Mouse (Mus musculus) liver, postnatal 0 days (tissue): ENCODE results near the gene Acaca.

Experiments used
- CTCF ChIP-seq: sonication (generic); IDR thresholded peaks from 2 replicates; pipeline ENCODE4 v1.5.1; 2016; ENCODE audit warnings: antibody characterized with exemption, low read depth
- EP300 ChIP-seq: IDR thresholded peaks from 2 replicates; pipeline ENCODE4 v1.6.1; 2016; ENCODE audit warnings: antibody characterized with exemption, low read depth, mild to moderate bottlenecking

DNA sequence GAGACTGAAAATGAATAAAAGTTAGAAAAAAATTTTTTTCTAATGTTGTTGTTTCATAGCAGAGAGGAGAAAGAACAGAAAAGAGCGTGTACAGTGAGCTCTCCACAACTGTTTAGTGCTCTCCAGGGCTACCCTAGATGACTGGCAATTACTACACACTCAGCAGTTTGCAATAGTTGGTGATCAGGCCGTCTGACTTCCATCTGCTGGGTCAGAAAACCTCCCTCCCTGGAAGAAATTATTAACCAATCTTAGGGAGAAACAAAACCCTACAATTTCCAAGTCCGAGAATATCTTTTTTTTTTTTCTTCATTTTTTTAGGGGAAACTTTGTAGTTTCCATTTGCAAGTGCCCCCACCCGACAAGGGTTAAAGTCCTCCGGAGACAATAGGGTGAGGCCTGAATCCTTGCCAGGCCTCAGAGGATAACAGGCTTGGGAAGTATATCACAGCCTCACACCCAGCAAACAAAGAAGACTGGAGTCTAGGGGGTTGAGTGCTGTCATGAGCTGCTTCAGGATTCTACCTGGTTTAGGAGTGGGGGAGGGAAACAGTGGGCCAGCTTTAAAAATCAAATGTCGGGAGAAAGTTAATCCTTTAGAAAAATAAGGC is 233.3 kb downstream of the Acaca start:
- TF ChIP-seq CTCF (no peak), EP300 (no peak)
